Mouse (Mus musculus) midbrain, embryonic 16.5 days (tissue): ENCODE measurements around the gene Fgfbp3. TPM values are rescaled to one million over a fixed set of nuclear protein-coding genes. Genes with fewer than 3 reads are reported as not detected.
"Not testable (repeated sequence)": the region's sequence is repeated elsewhere in the genome, so short reads cannot be mapped to it uniquely, and the experiment has no call there.

Source experiments
- ATAC-seq: fragments of 200-750 bp; cut with Nextera tagmentation; 2 replicates; pipeline ENCODE4 v1.8.0; 2017; ENCODE audit warnings: moderate TSS enrichment
- H3K27ac ChIP-seq: fragments of 300-500 bp; sonication (generic); 2 replicates; pipeline ENCODE4 v1.5.1; 2014; ENCODE audit warnings: mild to moderate bottlenecking, low read length, mixed read lengths
- H3K27me3 ChIP-seq: fragments of 300-500 bp; sonication (generic); 2 replicates; pipeline ENCODE4 v1.6.1; 2014; ENCODE audit warnings: low read depth, low read length, mixed read lengths; ENCODE audit not compliant: control insufficient read depth, insufficient read depth
- H3K36me3 ChIP-seq: fragments of 300-500 bp; sonication (generic); 2 replicates; pipeline ENCODE4 v1.6.1; 2014; ENCODE audit warnings: mild to moderate bottlenecking, low read length, moderate library complexity, mixed read lengths; ENCODE audit not compliant: control insufficient read depth, insufficient read depth
- H3K4me1 ChIP-seq: fragments of 300-500 bp; sonication (generic); 2 replicates; pipeline ENCODE4 v1.6.1; 2014; ENCODE audit warnings: mild to moderate bottlenecking, low read length, mixed read lengths; ENCODE audit not compliant: control insufficient read depth, insufficient read depth
- H3K4me2 ChIP-seq: fragments of 300-500 bp; sonication (generic); 2 replicates; pipeline ENCODE4 v1.6.1; 2014; ENCODE audit warnings: mild to moderate bottlenecking, low read length, mixed read lengths
- H3K4me3 ChIP-seq: fragments of 300-500 bp; sonication (generic); 2 replicates; pipeline ENCODE4 v1.5.1; 2014; ENCODE audit warnings: low read depth, mild to moderate bottlenecking, low read length, moderate library complexity, mixed read lengths
- H3K9ac ChIP-seq: fragments of 300-500 bp; sonication (generic); 2 replicates; pipeline ENCODE4 v1.6.1; 2014; ENCODE audit warnings: low read depth, low read length, mixed read lengths
- H3K9me3 ChIP-seq: fragments of 300-500 bp; sonication (generic); replicated peaks from 2 replicates; pipeline ENCODE4 v1.6.1; 2014; ENCODE audit warnings: mild to moderate bottlenecking, low read length, mixed read lengths; ENCODE audit not compliant: control insufficient read depth, poor library complexity, severe bottlenecking
- WGBS: fragments of 180-500 bp; shearing (Covaris S2); extraction: QIAGEN DNeasy Blood & Tissue Kit; methylation state at CpG from one replicate; pipeline ENCODE4 v1.1.7; 2014; 5-methylcytosine and 5-hydroxymethylcytosine counted together
- polyA plus RNA-seq: library from polyadenylated mRNA; unstranded; fragments of >200 nt; fragmentation: Nextera tagmentation; extraction: Ambion mirVana; gene quantifications from 2 replicates; pipeline ENCODE4 v1.2.1, GENCODE M21; 2015

The Fgfbp3 gene
- polyA plus RNA-seq, 1 experiment from 2014 or later = 44.4 TPM

- not testable (repeated sequence) for ATAC-seq, H3K27me3 ChIP-seq, H3K9me3 ChIP-seq, H3K4me2 ChIP-seq, H3K27ac ChIP-seq, H3K4me3 ChIP-seq, H3K9ac ChIP-seq, H3K4me1 ChIP-seq
- peaks cover 26% of the 10 kb centered on the region for H3K36me3 ChIP-seq
- 84% methylated on average over 3 of the region's 3 CpGs for WGBS
Measured at GRCm38 (mm10) chr19:36868675-36869074, 50.7 kb downstream of the Fgfbp3 start.

Other genes starting within 250 kb of the Fgfbp3 start
- gene Ppp1r3c, start 183.0 kb downstream of the Fgfbp3 start, polyA plus RNA-seq = 15.4 and 18.3 TPM in 2 replicates
- gene Tnks2, start 85.4 kb downstream of the Fgfbp3 start, polyA plus RNA-seq = 42.4 and 45.4 TPM in 2 replicates
- 8.8 and 10.5 TPM in 2 replicates for gene Btaf1, start 6.5 kb upstream of the Fgfbp3 start, polyA plus RNA-seq